ENCODE assay signal across 10 mouse cellular contexts in genomic region chr17:79746146-79746591, GRCm38 (mm10). TPM values are rescaled to one million over a fixed set of nuclear protein-coding genes. Genes with fewer than 3 reads are reported as not detected.
A peak's percentile ranks its signal among the peaks of the same experiment; 100 is the strongest.
DNase-seq lines count a peak whose midpoint lies in the region; ATAC-seq and TF ChIP-seq lines count a peak whose summit lies in the region.
"Had no signal": no experiment of that assay in that cellular context is flagged by ENCODE, and none has a peak within 500 bp of the region (broad histone marks: within the 10 kb centered on the region; RNA-seq: fewer than 3 reads in every experiment).

No protein-coding gene starts in this region.

- DNase-seq in ZHBTc4 (ENCODE audit: low read depth, low spot score) = peak; percentile 44
- DNase-seq in kidney, adult 11 months = peak; percentile 36
- peak; percentile 49 for DNase-seq in mesoderm, embryonic 11.5 days (ENCODE audit: low read depth, low spot score)
- no peak for DNase-seq in layer of hippocampus, adult 9-11 months
- no peak for DNase-seq in limb, embryonic 10.5 days (ENCODE audit: low spot score)
- DNase-seq: midbrain, embryonic 14.5 days had no signal

- no peak overlapping the region for H3K9ac ChIP-seq in intestine, embryonic 15.5 days
- no peak overlapping the region for H3K9ac ChIP-seq in intestine, postnatal 0 days (ENCODE audit: low read depth, low read length)

- H3K4me3 ChIP-seq in intestine, embryonic 15.5 days (replicated peaks) = no peak overlapping the region
- H3K4me3 ChIP-seq in intestine, postnatal 0 days (ENCODE audit: low read depth, low read length) = no peak overlapping the region
- H3K4me3 ChIP-seq in limb, embryonic 10.5 days = no peak overlapping the region

- peak; percentile 64; the same call in 1 of the 2 replicates for ATAC-seq in intestine, embryonic 15.5 days
- no peak for ATAC-seq in intestine, postnatal 0 days
- ATAC-seq in CD4-positive, CD25-positive, alpha-beta regulatory T cell, adult 4 months = no peak
- ATAC-seq: activated CD4-positive, CD25-positive, alpha-beta regulatory T cell, adult 4 months had no signal

- TF ChIP-seq CTCF in intestine, postnatal 0 days (IDR thresholded peaks at IDR 0.05; ENCODE audit: low read depth) = no peak

- no peaks in the 10 kb centered on the region for H3K9me3 ChIP-seq in intestine, embryonic 15.5 days
- H3K9me3 ChIP-seq in intestine, postnatal 0 days (ENCODE audit: control insufficient read depth) = no peaks in the 10 kb centered on the region
- 0 out of 2 replicates have a peak, but pooled peaks cover 5% of the 10 kb centered on the region for H3K9me3 ChIP-seq in limb, embryonic 10.5 days (replicated peaks)

- H3K36me3 ChIP-seq in intestine, embryonic 15.5 days = no peaks in the 10 kb centered on the region
- no peaks in the 10 kb centered on the region for H3K36me3 ChIP-seq in intestine, postnatal 0 days (ENCODE audit: control insufficient read depth, insufficient read depth)
- no peaks in the 10 kb centered on the region for H3K36me3 ChIP-seq in limb, embryonic 10.5 days

- whole genome bisulfite sequencing in intestine, embryonic 15.5 days = 22% methylated on average over 3 of the region's 3 CpGs
- WGBS in intestine, postnatal 0 days = 20% methylated on average over 3 of the region's 3 CpGs
- WGBS in limb, embryonic 10.5 days = 27% methylated on average over 3 of the region's 3 CpGs

- H3K4me1 ChIP-seq in intestine, embryonic 15.5 days (replicated peaks) = 0 out of 2 replicates have a peak, but pooled peaks cover 7% of the 10 kb centered on the region
- no peaks in the 10 kb centered on the region for H3K4me1 ChIP-seq in intestine, postnatal 0 days (replicated peaks; ENCODE audit: control insufficient read depth, insufficient read depth, low read length)
- peaks cover 22% of the 10 kb centered on the region for H3K4me1 ChIP-seq in limb, embryonic 10.5 days

- no peak overlapping the region for H3K4me2 ChIP-seq in intestine, embryonic 15.5 days (replicated peaks)
- no peak overlapping the region for H3K4me2 ChIP-seq in intestine, postnatal 0 days (replicated peaks; ENCODE audit: low read depth)

- no peak overlapping the region for H3K27ac ChIP-seq in intestine, embryonic 15.5 days
- H3K27ac ChIP-seq in intestine, postnatal 0 days (ENCODE audit: low read depth, low read length) = no peak overlapping the region
- H3K27ac ChIP-seq in limb, embryonic 10.5 days = no peak overlapping the region

- H3K27me3 ChIP-seq in intestine, embryonic 15.5 days (replicated peaks) = no peaks in the 10 kb centered on the region
- no peaks in the 10 kb centered on the region for H3K27me3 ChIP-seq in intestine, postnatal 0 days (replicated peaks; ENCODE audit: control insufficient read depth, insufficient read depth, low read length)
- peaks cover 14% of the 10 kb centered on the region for H3K27me3 ChIP-seq in limb, embryonic 10.5 days (ENCODE audit: low read depth, poor library complexity, severe bottlenecking)

RNA-seq across cellular contexts. Expression of gene Cyp1b1, which starts 31.3 kb away (rescaled TPM):
- 8.5 and 8.6 TPM in 2 replicates for polyA plus RNA-seq in intestine, embryonic 15.5 days (2015; fragmentation: Nextera tagmentation; extraction: Ambion mirVana)
- 3.7 and 4.4 TPM in 2 replicates for polyA plus RNA-seq in intestine, postnatal 0 days (2015; fragmentation: Nextera tagmentation; extraction: Ambion mirVana)
- polyA plus RNA-seq in CD4-positive, CD25-positive, alpha-beta regulatory T cell, adult 4 months (2017; shearing (Covaris generic)) = not detected
- 5.0 and 7.5 TPM in 2 replicates for polyA plus RNA-seq in limb, embryonic 10.5 days (2016; fragmentation: Nextera tagmentation; extraction: Ambion mirVana)
- polyA plus RNA-seq: activated CD4-positive, CD25-positive, alpha-beta regulatory T cell, adult 4 months had no signal

Comparison
In these comparisons a context has a peak if more than half of its experiments do, and no peak if none do; other contexts are left out.
1. DNase-seq: peak in ZHBTc4 (single experiment), kidney, adult 11 months (single experiment) and mesoderm, embryonic 11.5 days (single experiment); none in layer of hippocampus, adult 9-11 months (single experiment) and limb, embryonic 10.5 days (single experiment).